Mouse (Mus musculus) bone marrow macrophage, adult 2 months (primary cell): ENCODE data around the gene Sorcs1. TPM values are rescaled to one million over a fixed set of nuclear protein-coding genes. Genes with fewer than 3 reads are reported as not detected.

ENCODE experiments used
- H3K27ac ChIP-seq: 2 replicates; pipeline ENCODE4 v1.5.1; 2012; ENCODE audit warnings: low read depth, low read length; ENCODE audit not compliant: insufficient read depth
- H3K4me1 ChIP-seq: 2 replicates; pipeline ENCODE4 v1.6.1; 2012; ENCODE audit warnings: low read length; ENCODE audit not compliant: control insufficient read depth, insufficient read depth
- H3K4me3 ChIP-seq: 2 replicates; pipeline ENCODE4 v1.5.1; 2012; ENCODE audit warnings: mild to moderate bottlenecking, low read length, moderate library complexity; ENCODE audit not compliant: insufficient read depth
- CTCF ChIP-seq: IDR thresholded peaks from 2 replicates; pipeline ENCODE4 v1.5.1; 2012; ENCODE audit warnings: low read depth, mild to moderate bottlenecking, low read length, moderate library complexity
- POLR2A ChIP-seq: IDR thresholded peaks from 2 replicates; pipeline ENCODE4 v1.6.1; 2012; ENCODE audit warnings: mild to moderate bottlenecking, low read depth, low read length, borderline replicate concordance
- polyA plus RNA-seq: library from polyadenylated mRNA; stranded (reverse); fragments of >200 nt; gene quantifications from 2 replicates; pipeline ENCODE4 v1.2.4, GENCODE M21; 2012; ENCODE audit not compliant: missing spikeins, insufficient read depth, insufficient read length

Sorcs1 gene
- polyA plus RNA-seq, 1 experiment = not detected

GRCm38 (mm10) chr19:50582952-50583351, 95.5 kb downstream of the Sorcs1 start:
- Histone ChIP-seq H3K4me3 (no peak overlapping the region), H3K27ac (no peak overlapping the region), H3K4me1 (no peaks in the 10 kb centered on the region)
- TF ChIP-seq CTCF = no peak
- TF ChIP-seq POLR2A = no peak

GRCm38 (mm10) chr19:50569669-50570195, 108.7 kb downstream of the Sorcs1 start:
- TF ChIP-seq CTCF (no peak), POLR2A (no peak)
- H3K27ac ChIP-seq = no peak overlapping the region
- H3K4me1 ChIP-seq = no peaks in the 10 kb centered on the region
- no peak overlapping the region for H3K4me3 ChIP-seq

- Histone ChIP-seq H3K4me1 (no peaks in the 10 kb centered on the region), H3K27ac (no peak overlapping the region), H3K4me3 (no peak overlapping the region)
- TF ChIP-seq POLR2A (no peak), CTCF (no peak)
Observed at GRCm38 (mm10) chr19:50566306-50566705, 112.1 kb downstream of the Sorcs1 start.

- Histone ChIP-seq H3K4me3 (no peak overlapping the region), H3K4me1 (no peaks in the 10 kb centered on the region), H3K27ac (no peak overlapping the region)
- TF ChIP-seq CTCF (no peak), POLR2A (no peak)
Observed at GRCm38 (mm10) chr19:50558771-50559170, 119.7 kb downstream of the Sorcs1 start.

GRCm38 (mm10) chr19:50534031-50534430, 144.4 kb downstream of the Sorcs1 start:
- Histone ChIP-seq H3K27ac (no peak overlapping the region), H3K4me3 (no peak overlapping the region), H3K4me1 (no peaks in the 10 kb centered on the region)
- TF ChIP-seq POLR2A (no peak), CTCF (no peak)

GRCm38 (mm10) chr19:50527835-50528234, 150.6 kb downstream of the Sorcs1 start:
- no peak overlapping the region for H3K4me3 ChIP-seq

GRCm38 (mm10) chr19:50526094-50526493, 152.4 kb downstream of the Sorcs1 start:
- H3K4me3 ChIP-seq = no peak overlapping the region
- H3K27ac ChIP-seq = no peak overlapping the region
- TF ChIP-seq CTCF (no peak), POLR2A (no peak)
- H3K4me1 ChIP-seq = no peaks in the 10 kb centered on the region

More at GRCm38 (mm10) chr19:50527835-50528234, 150.6 kb downstream of the Sorcs1 start:
- Histone ChIP-seq H3K27ac (no peak overlapping the region), H3K4me1 (no peaks in the 10 kb centered on the region)
- TF ChIP-seq POLR2A (no peak), CTCF (no peak)

GRCm38 (mm10) chr19:50521943-50522342, 156.5 kb downstream of the Sorcs1 start:
- no peak overlapping the region for H3K4me3 ChIP-seq
- TF ChIP-seq POLR2A (no peak), CTCF (no peak)
- H3K4me1 ChIP-seq = no peaks in the 10 kb centered on the region
- no peak overlapping the region for H3K27ac ChIP-seq

GRCm38 (mm10) chr19:50515059-50515673, 163.3 kb downstream of the Sorcs1 start:
- Histone ChIP-seq H3K4me3 (no peak overlapping the region), H3K27ac (no peak overlapping the region), H3K4me1 (no peaks in the 10 kb centered on the region)
- TF ChIP-seq POLR2A (no peak), CTCF (no peak)

GRCm38 (mm10) chr19:50514309-50514830, 164.1 kb downstream of the Sorcs1 start:
- Histone ChIP-seq H3K4me3 (no peak overlapping the region), H3K27ac (no peak overlapping the region), H3K4me1 (no peaks in the 10 kb centered on the region)
- TF ChIP-seq POLR2A (no peak), CTCF (no peak)
